Mouse (Mus musculus) limb, embryonic 10.5 days (tissue): ENCODE measurements around the gene Camk1. TPM values are rescaled to one million over a fixed set of nuclear protein-coding genes. Genes with fewer than 3 reads are reported as not detected.
"Not testable (repeated sequence)": the region's sequence is repeated elsewhere in the genome, so short reads cannot be mapped to it uniquely, and the experiment has no call there.

Source experiments
- DNase-seq: peaks from one replicate; pipeline ENCODE4 v3.0.0-alpha.2; 2017; ENCODE audit warnings: low spot score
- H3K27ac ChIP-seq: fragments of 300-500 bp; sonication (generic); 2 replicates; pipeline ENCODE4 v1.5.1; 2016; ENCODE audit warnings: mild to moderate bottlenecking
- H3K27me3 ChIP-seq: fragments of 300-500 bp; sonication (generic); 2 replicates; pipeline ENCODE4 v1.6.1; 2016; ENCODE audit warnings: low read depth, mild to moderate bottlenecking; ENCODE audit not compliant: poor library complexity, severe bottlenecking
- H3K36me3 ChIP-seq: fragments of 300-500 bp; sonication (generic); 2 replicates; pipeline ENCODE4 v1.6.1; 2016; ENCODE audit warnings: mild to moderate bottlenecking, moderate library complexity
- H3K4me1 ChIP-seq: fragments of 300-500 bp; sonication (generic); 2 replicates; pipeline ENCODE4 v1.6.1; 2016
- H3K4me3 ChIP-seq: fragments of 300-500 bp; sonication (generic); 2 replicates; pipeline ENCODE4 v1.5.1; 2016; ENCODE audit warnings: mild to moderate bottlenecking, moderate library complexity
- H3K9me3 ChIP-seq: fragments of 300-500 bp; sonication (generic); replicated peaks from 2 replicates; pipeline ENCODE4 v1.6.1; 2016; ENCODE audit warnings: mild to moderate bottlenecking
- WGBS: fragments of 180-500 bp; shearing (Covaris S2); methylation state at CpG from one replicate; pipeline ENCODE4 v1.1.7; 2016; 5-methylcytosine and 5-hydroxymethylcytosine counted together
- polyA plus RNA-seq: library from polyadenylated mRNA; unstranded; fragments of >200 nt; fragmentation: Nextera tagmentation; extraction: Ambion mirVana; gene quantifications from 2 replicates; pipeline ENCODE4 v1.2.1, GENCODE M21; 2016

Camk1 gene
- polyA plus RNA-seq, 1 experiment from 2014 or later, result 53.9 TPM

- Histone ChIP-seq H3K27ac (no peak overlapping the region), H3K9me3 (no peaks in the 10 kb centered on the region), H3K36me3 (no peaks in the 10 kb centered on the region), H3K4me3 (no peak overlapping the region), H3K4me1 (no peaks in the 10 kb centered on the region), H3K27me3 (no peaks in the 10 kb centered on the region)
- no peak for DNase-seq
Observed at GRCm38 (mm10) chr6:113350538-113350937, 6.8 kb upstream of the Camk1 start.

- no peak overlapping the region for H3K4me3 ChIP-seq
- no peak for DNase-seq
- H3K9me3 ChIP-seq, result no peaks in the 10 kb centered on the region
- no peaks in the 10 kb centered on the region for H3K36me3 ChIP-seq
- no peak overlapping the region for H3K27ac ChIP-seq
- H3K4me1 ChIP-seq, result peaks cover 26% of the 10 kb centered on the region
- 83% methylated on average over 4 of the region's 4 CpGs for WGBS
- no peaks in the 10 kb centered on the region for H3K27me3 ChIP-seq
Observed at GRCm38 (mm10) chr6:113346897-113347296, 3.1 kb upstream of the Camk1 start.

- WGBS, result 64% methylated on average over 2 of the region's 2 CpGs
- no peak for DNase-seq
- H3K9me3 ChIP-seq, result no peaks in the 10 kb centered on the region
- H3K27ac ChIP-seq, result peak overlapping the region; percentile 88
- no peaks in the 10 kb centered on the region for H3K27me3 ChIP-seq
- peak overlapping the region; percentile 62 for H3K4me3 ChIP-seq
- H3K36me3 ChIP-seq, result peaks cover 12% of the 10 kb centered on the region; the same call in 1 of the 2 replicates
- peaks cover 40% of the 10 kb centered on the region for H3K4me1 ChIP-seq
Observed at GRCm38 (mm10) chr6:113344321-113344720, 537 bp upstream of the Camk1 start.

- no peak for DNase-seq
- Histone ChIP-seq H3K9me3 (no peaks in the 10 kb centered on the region), H3K27me3 (no peaks in the 10 kb centered on the region), H3K4me1 (peaks cover 41% of the 10 kb centered on the region), H3K36me3 (peaks cover 31% of the 10 kb centered on the region), H3K4me3 (no peak overlapping the region), H3K27ac (0 out of 2 replicates have a peak overlapping the region, but pooled peaks have one; percentile 32)
- WGBS, result 51% methylated on average over 4 of the region's 7 CpGs
Observed at GRCm38 (mm10) chr6:113342297-113342696, 1.5 kb downstream of the Camk1 start.

- H3K36me3 ChIP-seq, result peaks cover 35% of the 10 kb centered on the region
- H3K27me3 ChIP-seq, result no peaks in the 10 kb centered on the region
- WGBS, result 83% methylated on average over 6 of the region's 6 CpGs
- H3K27ac ChIP-seq, result 0 out of 2 replicates have a peak overlapping the region, but pooled peaks have one; percentile 3
- no peak for DNase-seq
- no peak overlapping the region for H3K4me3 ChIP-seq
- H3K4me1 ChIP-seq, result peaks cover 41% of the 10 kb centered on the region
- H3K9me3 ChIP-seq, result no peaks in the 10 kb centered on the region
Observed at GRCm38 (mm10) chr6:113341574-113341973, 2.2 kb downstream of the Camk1 start.

- WGBS, result 77% methylated on average over 8 of the region's 8 CpGs
- no peak for DNase-seq
- no peaks in the 10 kb centered on the region for H3K9me3 ChIP-seq
- no peaks in the 10 kb centered on the region for H3K27me3 ChIP-seq
- H3K36me3 ChIP-seq, result peaks cover 79% of the 10 kb centered on the region
- no peak overlapping the region for H3K4me3 ChIP-seq
- H3K27ac ChIP-seq, result no peak overlapping the region
- peaks cover 16% of the 10 kb centered on the region for H3K4me1 ChIP-seq
Observed at GRCm38 (mm10) chr6:113336852-113337620, 6.7 kb downstream of the Camk1 start.

GRCm38 (mm10) chr6:113334216-113334615 is 9.6 kb downstream of the Camk1 start:
- H3K9me3 ChIP-seq, result no peaks in the 10 kb centered on the region
- no peak overlapping the region for H3K4me3 ChIP-seq
- WGBS, result 81% methylated on average over 6 of the region's 6 CpGs
- no peak for DNase-seq
- peaks cover 86% of the 10 kb centered on the region for H3K36me3 ChIP-seq
- no peaks in the 10 kb centered on the region for H3K27me3 ChIP-seq
- H3K27ac ChIP-seq, result no peak overlapping the region
- no peaks in the 10 kb centered on the region for H3K4me1 ChIP-seq

GRCm38 (mm10) chr6:113333137-113333950 is 10.4 kb downstream of the Camk1 start:
- no peak for DNase-seq
- Histone ChIP-seq H3K36me3 (peaks cover 86% of the 10 kb centered on the region), H3K27me3 (no peaks in the 10 kb centered on the region), H3K27ac (no peak overlapping the region), H3K9me3 (no peaks in the 10 kb centered on the region), H3K4me3 (no peak overlapping the region), H3K4me1 (0 out of 2 replicates have a peak, but pooled peaks cover under 1% of the 10 kb centered on the region)
- WGBS, result 90% methylated on average over 14 of the region's 14 CpGs

GRCm38 (mm10) chr6:113332734-113333133 is 11.1 kb downstream of the Camk1 start:
- H3K27ac ChIP-seq, DNase-seq, H3K9me3 ChIP-seq, H3K4me1 ChIP-seq, H3K27me3 ChIP-seq, H3K4me3 ChIP-seq: not testable (repeated sequence)
- WGBS, result 75% methylated on average over 6 of the region's 6 CpGs
- peaks cover 82% of the 10 kb centered on the region for H3K36me3 ChIP-seq

- Histone ChIP-seq H3K36me3 (peaks cover 73% of the 10 kb centered on the region), H3K4me3 (no peak overlapping the region), H3K9me3 (no peaks in the 10 kb centered on the region), H3K27me3 (no peaks in the 10 kb centered on the region), H3K4me1 (peaks cover 7% of the 10 kb centered on the region; the same call in 1 of the 2 replicates), H3K27ac (no peak overlapping the region)
- WGBS, result 96% methylated on average over 11 of the region's 11 CpGs
- DNase-seq, result no peak
Observed at GRCm38 (mm10) chr6:113331721-113332120, 12.1 kb downstream of the Camk1 start.

GRCm38 (mm10) chr6:113330547-113330946 is 13.2 kb downstream of the Camk1 start:
- H3K9me3 ChIP-seq, result no peaks in the 10 kb centered on the region
- H3K4me1 ChIP-seq, result peaks cover 14% of the 10 kb centered on the region
- no peak overlapping the region for H3K27ac ChIP-seq
- H3K36me3 ChIP-seq, result peaks cover 64% of the 10 kb centered on the region
- DNase-seq, result no peak
- WGBS, result 63% methylated on average over 2 of the region's 2 CpGs
- no peak overlapping the region for H3K4me3 ChIP-seq
- H3K27me3 ChIP-seq, result no peaks in the 10 kb centered on the region

- WGBS, result 89% methylated on average over 1 of the region's 1 CpGs
- Histone ChIP-seq H3K9me3 (no peaks in the 10 kb centered on the region), H3K4me3 (no peak overlapping the region), H3K36me3 (peaks cover 64% of the 10 kb centered on the region), H3K27ac (no peak overlapping the region), H3K4me1 (peaks cover 15% of the 10 kb centered on the region), H3K27me3 (no peaks in the 10 kb centered on the region)
- DNase-seq, result no peak
Observed at GRCm38 (mm10) chr6:113329396-113329795, 14.4 kb downstream of the Camk1 start.
